Mouse (Mus musculus) MEL (cell line): ENCODE data around the gene Ankrd33b. TPM values are rescaled to one million over a fixed set of nuclear protein-coding genes. Genes with fewer than 3 reads are reported as not detected.

Source experiments
- DNase-seq: peaks from one replicate; pipeline ENCODE4 v3.0.0; 2011; ENCODE audit warnings: low read depth, low spot score
- H3K27ac ChIP-seq: 2 replicates; pipeline ENCODE4 v1.5.1; 2012; ENCODE audit warnings: low read depth, mild to moderate bottlenecking, control low read depth, low read length, moderate library complexity; ENCODE audit not compliant: control insufficient read depth
- H3K27me3 ChIP-seq, 2 experiments: fragments of 150-350 bp in 1 of 2; sonication (generic) in 1 of 2; 2 replicates each; pipeline ENCODE4 v1.6.1; 2012; ENCODE audit warnings: low read length in 2 of 2, mild to moderate bottlenecking in 2 of 2, improper control_type of control experiment in 1 of 2, moderate library complexity in 1 of 2; ENCODE audit not compliant: insufficient read depth in 2 of 2, control insufficient read depth in 1 of 2
- H3K36me3 ChIP-seq, 2 experiments: 2 replicates each; pipeline ENCODE4 v1.6.1; 2012 to 2014; ENCODE audit warnings: low read length in 2 of 2, improper control_type of control experiment in 1 of 2, inconsistent platforms in 1 of 2, mild to moderate bottlenecking in 1 of 2; ENCODE audit not compliant: insufficient read depth in 2 of 2, control insufficient read depth in 1 of 2
- H3K4me1 ChIP-seq, 2 experiments: fragments of 150-350 bp in 1 of 2; sonication (generic) in 1 of 2; 2 replicates each; pipeline ENCODE4 v1.6.1; 2012; ENCODE audit warnings: low read length in 2 of 2, improper control_type of control experiment in 1 of 2, mild to moderate bottlenecking in 1 of 2; ENCODE audit not compliant: insufficient read depth in 2 of 2, control insufficient read depth in 1 of 2
- H3K4me3 ChIP-seq, 2 experiments: fragments of 150-350 bp in 1 of 2; sonication (generic) in 1 of 2; 2 replicates each; pipeline ENCODE4 v1.5.1; 2012; ENCODE audit warnings: low read depth in 2 of 2, low read length in 2 of 2, mild to moderate bottlenecking in 2 of 2, moderate library complexity in 2 of 2, control low read depth in 1 of 2, improper control_type of control experiment in 1 of 2; ENCODE audit not compliant: control insufficient read depth in 1 of 2, insufficient read depth in 1 of 2
- H3K79me2 ChIP-seq: 2 replicates; pipeline ENCODE4 v1.6.1; 2012; ENCODE audit warnings: mild to moderate bottlenecking, low read length, moderate library complexity; ENCODE audit not compliant: control insufficient read depth, poor library complexity, insufficient read depth
- H3K9ac ChIP-seq: 2 replicates; pipeline ENCODE4 v1.6.1; 2012; ENCODE audit warnings: low read depth, mild to moderate bottlenecking, control low read depth, low read length, moderate library complexity; ENCODE audit not compliant: control insufficient read depth, poor library complexity, severe bottlenecking
- H3K9me3 ChIP-seq: fragments of 150-350 bp; sonication (generic); replicated peaks from 2 replicates; pipeline ENCODE4 v1.6.1; 2012; ENCODE audit warnings: mild to moderate bottlenecking, low read length, improper control_type of control experiment, moderate library complexity; ENCODE audit not compliant: insufficient read depth
- CHD1 ChIP-seq: IDR thresholded peaks from 2 replicates; pipeline ENCODE4 v1.6.1; 2012; ENCODE audit warnings: low read depth, mild to moderate bottlenecking, inconsistent platforms, low read length, improper control_type of control experiment
- E2F4 ChIP-seq: IDR thresholded peaks from 2 replicates; pipeline ENCODE4 v1.6.1; 2011; ENCODE audit warnings: low read depth, low read length, improper control_type of control experiment, borderline replicate concordance
- EP300 ChIP-seq, 2 experiments: IDR thresholded peaks; 2 replicates each; pipeline ENCODE4 v1.6.1; 2011; ENCODE audit warnings: improper control_type of control experiment in 2 of 2, low read length in 2 of 2, low read depth in 1 of 2, mild to moderate bottlenecking in 1 of 2
- GATA1 ChIP-seq: IDR thresholded peaks from 2 replicates; pipeline ENCODE4 v1.6.1; 2011; ENCODE audit warnings: low read depth, low read length, improper control_type of control experiment
- HCFC1 ChIP-seq: IDR thresholded peaks from 2 replicates; pipeline ENCODE4 v1.6.1; 2012; ENCODE audit warnings: low read depth, mild to moderate bottlenecking, inconsistent platforms, low read length, improper control_type of control experiment, moderate library complexity
- KAT2A ChIP-seq: conservative IDR thresholded peaks from 2 replicates; pipeline ENCODE4 v1.6.1; 2012; ENCODE audit warnings: low read depth, low read length, improper control_type of control experiment, inconsistent platforms
- MAX ChIP-seq: IDR thresholded peaks from 2 replicates; pipeline ENCODE4 v1.6.1; 2011; ENCODE audit warnings: low read length, improper control_type of control experiment
- MYB ChIP-seq: IDR thresholded peaks from 2 replicates; pipeline ENCODE4 v1.6.1; 2011; ENCODE audit warnings: mild to moderate bottlenecking, low read depth, low read length, improper control_type of control experiment
- MYC ChIP-seq: IDR thresholded peaks from 2 replicates; pipeline ENCODE4 v1.6.1; 2011; ENCODE audit warnings: low read depth, mild to moderate bottlenecking, low read length, improper control_type of control experiment, moderate library complexity
- NELFE ChIP-seq: IDR thresholded peaks from 2 replicates; pipeline ENCODE4 v1.6.1; 2011; ENCODE audit warnings: low read depth, low read length, improper control_type of control experiment
- RAD21 ChIP-seq: IDR thresholded peaks from 2 replicates; pipeline ENCODE4 v1.6.1; 2011; ENCODE audit warnings: mild to moderate bottlenecking, low read depth, low read length, improper control_type of control experiment
- RCOR1 ChIP-seq: IDR thresholded peaks from 2 replicates; pipeline ENCODE4 v1.6.1; 2012; ENCODE audit warnings: low read depth, mild to moderate bottlenecking, inconsistent platforms, low read length, improper control_type of control experiment
- SMC3 ChIP-seq: IDR thresholded peaks from 2 replicates; pipeline ENCODE4 v1.6.1; 2011; ENCODE audit warnings: low read depth, low read length, improper control_type of control experiment
- TAL1 ChIP-seq: IDR thresholded peaks from 2 replicates; pipeline ENCODE4 v1.6.1; 2012; ENCODE audit warnings: mild to moderate bottlenecking, inconsistent platforms, low read length, moderate library complexity, mixed read lengths
- TCF12 ChIP-seq: IDR thresholded peaks from 2 replicates; pipeline ENCODE4 v1.6.1; 2014; ENCODE audit warnings: low read depth, mild to moderate bottlenecking, inconsistent platforms, low read length, improper control_type of control experiment, moderate library complexity
- UBTF ChIP-seq: IDR thresholded peaks from 2 replicates; pipeline ENCODE4 v1.6.1; 2012; ENCODE audit warnings: low read depth, mild to moderate bottlenecking, inconsistent platforms, low read length, improper control_type of control experiment, moderate library complexity, borderline replicate concordance; ENCODE audit not compliant: insufficient read depth
- USF2 ChIP-seq, 2 experiments: IDR thresholded peaks; 2 replicates each; pipeline ENCODE4 v1.6.1; 2011 to 2012; ENCODE audit warnings: improper control_type of control experiment in 2 of 2, low read length in 2 of 2, borderline replicate concordance in 1 of 2, inconsistent platforms in 1 of 2, low read depth in 1 of 2, mild to moderate bottlenecking in 1 of 2; ENCODE audit not compliant: insufficient read depth in 1 of 2
- polyA plus RNA-seq, 2 experiments: library from polyadenylated mRNA; stranded (reverse) in 1 of 2; unstranded in 1 of 2; fragments of >175 nt in 1 of 2; fragments of >200 nt in 1 of 2; gene quantifications; 2 replicates each; pipeline versions ENCODE4 v1.2.1 to v1.2.4; 2012; ENCODE audit warnings: low replicate concordance in 2 of 2, low read depth in 1 of 2; ENCODE audit not compliant: insufficient read length in 2 of 2, insufficient read depth in 1 of 2, missing spikeins in 1 of 2
- total RNA-seq: library from RNA; depleted of rRNA; stranded (reverse); fragments of 300-350 nt; gene quantifications from 2 replicates; pipeline ENCODE4 v1.2.3, GENCODE M21; 2012

Gene Ankrd33b
- total and polyA plus RNA-seq, 3 experiments = 11.1 to 16.1 TPM; not detected in 1

DNA sequence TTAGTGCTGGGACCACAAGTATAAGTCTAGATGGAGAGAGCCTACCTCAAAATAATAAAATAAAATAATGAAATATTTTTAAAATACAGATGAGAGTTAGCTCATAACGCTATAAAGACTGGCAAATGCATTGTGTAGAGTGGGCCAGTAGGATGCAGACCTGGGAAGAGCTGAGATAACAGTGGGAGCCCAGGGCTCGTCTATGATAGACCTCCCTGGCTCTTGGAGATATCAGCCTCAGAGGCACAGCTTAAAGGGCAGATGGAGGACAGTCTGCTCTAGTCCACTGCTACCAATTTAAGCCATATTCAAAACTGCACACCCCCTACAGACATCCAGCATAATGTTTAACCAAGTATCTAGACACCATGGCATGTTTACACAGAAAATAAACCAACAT lies 86.8 kb downstream of the Ankrd33b start:
- TF ChIP-seq GATA1 = peak; percentile 55
- peak; percentile 33; the same call in 1 of the 2 replicates for TF ChIP-seq TAL1
- TF ChIP-seq MYB = no peak
- no peak for TF ChIP-seq CHD1
- TF ChIP-seq EP300 (IDR thresholded peaks at IDR 0.05; ENCODE audit: low read depth in 1 of 2, low read length in 2 of 2) = peak; percentile 33 to 68; a peak in 3 of 4 replicates
- peak; percentile 52 for TF ChIP-seq TCF12

DNA sequence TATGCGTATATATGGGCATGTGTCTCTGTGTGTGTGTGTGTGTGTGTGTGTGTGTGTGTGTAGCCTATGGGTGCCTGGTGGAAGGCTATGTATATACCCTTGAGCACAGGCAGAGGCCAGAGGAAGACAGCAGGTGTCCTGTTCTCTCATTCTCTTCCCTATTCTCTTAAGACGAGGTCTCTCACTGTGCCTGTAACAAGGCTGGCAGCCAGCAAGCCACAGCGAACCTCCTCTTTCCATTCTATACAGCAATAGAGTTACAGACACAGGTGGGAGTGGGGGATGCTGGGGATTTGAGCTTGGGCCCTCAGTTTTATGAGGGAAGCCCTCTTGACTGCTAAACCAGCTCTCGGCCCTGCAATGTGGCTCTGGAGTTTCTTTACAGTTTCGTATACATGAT lies 87.5 kb downstream of the Ankrd33b start:
- peaks cover 6 to 25% of the 10 kb centered on the region in 2 experiments for H3K4me1 ChIP-seq
- H3K27ac ChIP-seq = no peak overlapping the region
- no peak for TF ChIP-seq USF2 (IDR thresholded peaks at IDR 0.05; ENCODE audit: borderline replicate concordance in 1 of 2, insufficient read depth in 1 of 2, low read depth in 1 of 2, low read length in 2 of 2)
- TF ChIP-seq RAD21 = no peak
- no peak for TF ChIP-seq RCOR1
- no peak for TF ChIP-seq HCFC1
- no peak for TF ChIP-seq E2F4
- no peak for TF ChIP-seq SMC3
- TF ChIP-seq MAX = no peak
- TF ChIP-seq UBTF = no peak
- TF ChIP-seq MYC = no peak
- TF ChIP-seq GATA1 = no peak
- no peak for TF ChIP-seq KAT2A
- no peak for TF ChIP-seq EP300 (IDR thresholded peaks at IDR 0.05; ENCODE audit: low read depth in 1 of 2, low read length in 2 of 2)
- no peak for TF ChIP-seq NELFE

More for the DNA sequence above, 86.8 kb downstream of the Ankrd33b start:
- Histone ChIP-seq H3K9ac (no peak overlapping the region), H3K27me3 (no peaks in the 10 kb centered on the region), H3K9me3 (no peaks in the 10 kb centered on the region), H3K36me3 (peaks cover 0 to 16% of the 10 kb centered on the region in 2 experiments; a peak in 2 of 4 replicates), H3K4me3 (no peak overlapping the region), H3K79me2 (no peaks in the 10 kb centered on the region), H3K27ac (no peak overlapping the region), H3K4me1 (peaks cover 6 to 22% of the 10 kb centered on the region in 2 experiments)
- peak; percentile 48 for DNase-seq

More for the DNA sequence above, 87.5 kb downstream of the Ankrd33b start:
- Histone ChIP-seq H3K9ac (no peak overlapping the region), H3K27me3 (no peaks in the 10 kb centered on the region), H3K4me3 (no peak overlapping the region), H3K79me2 (no peaks in the 10 kb centered on the region), H3K9me3 (no peaks in the 10 kb centered on the region), H3K36me3 (peaks cover 0 to 16% of the 10 kb centered on the region in 2 experiments; a peak in 2 of 4 replicates)
- no peak for DNase-seq
